Mouse (Mus musculus) left cerebral cortex, adult 2 months (tissue): ENCODE data around the gene Cdc20. TPM values are rescaled to one million over a fixed set of nuclear protein-coding genes. Genes with fewer than 3 reads are reported as not detected.
A peak's percentile ranks its signal among the peaks of the same experiment; 100 is the strongest.

Experiments
- DNase-seq, 2 experiments: peaks; one replicate each; pipeline ENCODE4 v3.0.0; 2021 to 2022; ENCODE audit warnings: low spot score in 2 of 2, mixed read lengths in 1 of 2; ENCODE audit errors: extremely low spot score in 1 of 2
- H3K27ac ChIP-seq: fragments of 200-600 bp; 2 replicates; pipeline ENCODE4 v1.8.1; 2022
- H3K4me3 ChIP-seq: fragments of 200-600 bp; 2 replicates; pipeline ENCODE4 v1.8.1; 2022
- CTCF ChIP-seq: fragments of 200-600 bp; IDR thresholded peaks from 2 replicates; pipeline ENCODE4 v1.8.1; 2022; ENCODE audit warnings: antibody characterized with exemption, mild to moderate bottlenecking, moderate library complexity
- intact Hi-C: fragments of 180-260 bp; cut with DNase I; formaldehyde crosslinking; loops from one replicate; pipeline ENCODE4 v1.15.1; 2025
- total RNA-seq, 2 experiments: library from RNA; stranded (reverse); gene quantifications; 2 replicates each; pipeline ENCODE4 v1.2.3; 2021

The Cdc20 gene
- total RNA-seq, 2 experiments from 2014 or later = 0.81 to 1.8 TPM

DNA sequence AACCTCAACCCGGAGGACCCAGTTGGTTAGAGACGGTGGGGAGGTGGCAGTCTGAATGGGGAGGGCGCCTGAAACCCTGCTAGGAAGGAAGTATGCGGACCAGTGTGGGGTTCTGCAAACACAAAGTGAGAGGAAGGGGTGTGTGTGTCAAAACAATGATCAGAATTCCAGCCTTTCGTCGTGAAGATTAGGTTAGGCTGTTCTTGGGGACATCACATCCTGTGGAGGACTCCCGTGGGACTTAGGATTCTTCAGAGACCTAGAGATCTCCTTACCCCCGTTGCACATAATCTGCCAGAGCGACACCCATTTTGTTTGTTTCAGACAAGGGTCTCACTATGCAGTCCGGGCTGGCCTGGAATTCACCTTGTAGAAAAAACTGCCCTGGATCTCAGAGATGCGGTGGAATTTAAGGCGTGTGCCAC lies 689 bp upstream of the Cdc20 start:
- intact Hi-C loops = no loop called here
- peak overlapping the region; percentile 49 for H3K4me3 ChIP-seq
- H3K27ac ChIP-seq = no peak overlapping the region; the same call in 1 of the 2 replicates
- TF ChIP-seq CTCF = no peak
- no peak for DNase-seq

DNA sequence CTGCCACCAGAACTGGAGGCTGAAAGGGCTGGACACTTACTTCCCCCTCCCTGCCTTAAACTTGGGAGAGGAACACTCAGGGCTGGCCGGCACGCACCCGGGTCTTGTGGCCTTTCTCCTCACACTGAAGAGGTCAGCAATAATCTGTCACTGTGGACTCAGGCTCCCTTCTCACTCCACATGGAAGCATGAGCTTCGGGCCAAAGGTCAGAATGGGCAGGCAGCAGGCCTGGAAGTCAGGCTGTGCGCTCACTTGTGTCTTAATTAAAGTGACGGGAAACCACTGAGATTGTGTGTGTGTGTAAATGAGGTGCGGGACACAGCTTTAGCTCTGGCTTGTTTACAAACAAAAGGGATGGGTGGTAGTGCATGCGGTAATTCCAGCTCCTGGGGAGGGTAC lies 4.8 kb downstream of the Cdc20 start:
- no peak overlapping the region for H3K4me3 ChIP-seq
- TF ChIP-seq CTCF = no peak
- DNase-seq = no peak
- H3K27ac ChIP-seq = no peak overlapping the region
- intact Hi-C loops = no loop called here

DNA sequence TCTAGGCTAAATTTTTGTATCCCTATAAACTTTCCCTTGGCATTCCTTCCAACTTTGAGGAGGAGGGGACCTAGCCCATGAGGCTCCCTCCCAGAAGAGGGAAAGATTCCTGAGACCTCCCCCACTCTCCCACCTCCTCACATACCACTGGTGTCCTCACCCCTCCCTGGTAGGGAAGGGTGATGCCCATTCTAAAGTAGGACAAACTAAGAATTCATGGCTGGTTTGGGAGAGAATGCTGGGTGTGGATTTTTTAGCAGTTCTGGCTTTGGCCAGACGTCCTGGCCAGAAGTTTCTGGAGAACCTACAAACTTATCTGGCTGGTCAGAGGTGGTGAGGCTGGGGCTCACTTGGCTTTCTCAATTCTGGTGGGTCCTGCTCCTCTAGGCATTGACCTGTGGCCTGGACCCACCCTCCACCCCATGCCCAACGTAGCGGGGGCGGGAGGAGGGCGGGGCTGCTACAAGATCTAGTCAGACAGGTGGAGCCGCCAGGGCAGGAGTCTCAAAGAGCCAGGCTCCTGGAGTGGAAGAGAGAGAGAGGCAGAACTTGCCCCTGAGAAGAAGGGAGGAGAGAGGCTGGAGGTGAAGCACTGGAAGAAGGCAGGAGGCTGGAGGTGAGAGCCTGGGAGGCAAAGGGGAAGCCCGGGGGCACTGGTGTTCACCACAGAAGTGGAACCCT lies 7.8 kb downstream of the Cdc20 start:
- TF ChIP-seq CTCF = no peak
- Histone ChIP-seq H3K4me3 (no peak overlapping the region; the same call in 1 of the 2 replicates), H3K27ac (no peak overlapping the region)
- intact Hi-C loops = no loop called here
- no peak for DNase-seq

DNA sequence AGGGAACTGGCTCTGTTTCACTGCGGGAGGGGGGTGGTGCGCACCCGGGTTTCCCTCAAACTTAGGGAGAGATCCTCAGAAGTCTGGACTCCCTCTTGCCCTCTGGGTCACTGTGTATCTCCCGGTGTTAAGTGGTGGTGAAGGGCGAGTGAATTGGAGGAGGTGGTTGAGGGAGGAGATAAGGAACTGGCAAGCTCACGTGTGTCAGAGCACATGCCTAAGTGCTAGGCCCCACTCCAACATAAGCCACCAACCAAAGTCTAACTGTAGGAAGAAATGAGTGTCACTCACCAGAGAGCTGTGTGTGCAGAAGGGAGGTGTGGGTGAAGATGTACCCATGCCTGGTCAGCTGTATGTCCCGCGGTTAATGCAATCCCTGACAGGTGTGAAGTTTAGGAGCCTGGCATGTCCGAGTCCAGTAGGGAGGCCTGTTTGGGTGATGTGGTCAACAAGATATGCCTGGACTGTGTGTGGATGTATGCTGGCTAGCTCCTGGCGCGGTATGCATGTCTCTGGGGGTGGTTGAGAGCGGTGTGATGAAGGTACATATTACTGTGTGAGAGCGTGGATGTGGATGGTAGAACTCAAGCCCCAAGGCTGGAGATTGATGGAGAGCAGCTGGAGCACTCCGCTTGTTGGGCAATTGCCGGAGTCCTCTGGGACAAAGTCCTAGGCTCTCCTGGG lies 8.5 kb downstream of the Cdc20 start:
- intact Hi-C loops = no loop called here

DNA sequence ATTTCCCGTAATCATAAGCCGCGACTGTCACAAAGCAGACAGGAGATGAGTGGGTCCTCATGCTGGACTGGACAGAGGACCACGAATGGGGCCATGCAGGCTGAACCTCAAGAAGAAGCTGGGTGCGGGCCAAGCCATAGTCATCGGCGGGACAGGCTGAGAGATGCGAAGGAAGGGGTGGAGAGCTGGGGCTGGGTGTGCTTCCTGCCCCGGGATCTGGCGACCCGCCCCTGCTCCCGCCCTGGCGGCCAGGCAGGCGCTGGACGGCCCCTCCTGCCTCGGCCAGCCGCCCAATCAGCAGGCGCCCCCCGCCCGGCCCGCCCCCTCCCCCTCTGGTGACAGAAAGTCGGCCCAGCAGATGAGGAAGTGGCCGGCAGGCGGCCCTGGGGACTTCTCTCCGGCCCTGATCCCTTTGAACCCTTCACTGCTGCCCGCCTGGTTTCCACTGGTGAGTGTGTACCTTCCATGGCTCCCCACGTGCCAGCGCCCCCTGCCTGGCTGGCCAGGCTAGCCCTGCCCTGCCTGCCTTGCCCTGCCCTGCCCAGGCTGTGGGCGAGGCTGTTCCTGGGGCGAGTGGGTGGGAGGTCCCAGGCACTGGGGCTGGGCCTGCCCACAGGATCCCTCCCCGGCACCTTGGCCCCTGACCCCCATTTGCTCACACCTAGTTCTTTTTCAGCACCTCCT lies 9.2 kb downstream of the Cdc20 start, which contains the start of gene Elovl1:
Elovl1 (plus strand) TSS at position 326 of the 684 bp plus-strand sequence.
- peak; percentile 56 to 74 for DNase-seq
- intact Hi-C loops = loop anchor here (2.0 kb wide), 1 partner anchor 15 kb away; no protein-coding TSS in a partner anchor

More for the DNA sequence above, 8.5 kb downstream of the Cdc20 start:
- DNase-seq = no peak
- Histone ChIP-seq H3K27ac (peak overlapping the region; percentile 85), H3K4me3 (peak overlapping the region; percentile 56)
- no peak for TF ChIP-seq CTCF

DNA sequence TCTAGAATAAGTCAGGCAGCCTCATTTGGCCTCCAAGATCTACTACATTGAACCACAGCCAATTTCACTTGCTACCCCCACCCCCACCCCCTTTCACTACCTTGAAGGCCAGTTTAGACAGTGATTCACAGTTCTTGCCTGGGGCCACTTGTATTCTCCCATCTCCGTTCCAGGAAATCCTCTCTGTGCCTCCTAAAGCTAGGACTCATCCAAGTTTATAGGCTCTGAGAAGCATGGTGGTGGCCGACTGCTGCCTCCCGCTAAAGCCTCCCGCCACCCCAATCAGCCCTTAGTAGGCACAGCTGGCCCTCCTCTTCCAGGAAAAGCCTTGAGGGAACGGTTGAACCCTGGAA lies 9.8 kb downstream of the Cdc20 start:
- intact Hi-C loops = loop anchor here (2.0 kb wide), 1 partner anchor 15 kb away; no protein-coding TSS in a partner anchor
- DNase-seq = no peak
- H3K4me3 ChIP-seq = peak overlapping the region; percentile 56
- peak overlapping the region; percentile 86 for H3K27ac ChIP-seq
- TF ChIP-seq CTCF = no peak

More for the DNA sequence above, 9.2 kb downstream of the Cdc20 start, which contains the start of gene Elovl1:
- Histone ChIP-seq H3K4me3 (peak within 1 kb of the TSS; percentile 56), H3K27ac (peak within 1 kb of the TSS; percentile 86)
- TF ChIP-seq CTCF = peak; percentile 42

DNA sequence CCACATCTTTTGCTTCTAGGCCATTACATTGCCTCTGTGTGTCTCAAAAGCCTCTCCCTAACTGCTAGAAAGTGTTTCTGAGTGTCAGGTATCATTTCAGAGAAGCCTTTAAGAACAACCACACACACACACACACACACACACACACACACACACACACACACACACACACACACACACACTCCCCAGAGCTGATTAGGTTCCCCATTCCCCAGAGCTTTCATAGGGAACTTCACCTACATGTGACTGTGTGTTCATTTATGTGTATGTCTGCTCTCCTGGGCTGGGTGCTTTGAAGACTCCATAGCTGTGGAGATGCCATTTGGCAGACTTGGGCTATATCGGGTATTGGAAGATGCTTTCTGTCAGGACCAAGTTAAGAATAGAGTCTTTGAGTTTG lies 11.8 kb downstream of the Cdc20 start:
- DNase-seq = no peak
- no peak overlapping the region for H3K4me3 ChIP-seq
- intact Hi-C loops = no loop called here
- no peak overlapping the region for H3K27ac ChIP-seq
- no peak for TF ChIP-seq CTCF

DNA sequence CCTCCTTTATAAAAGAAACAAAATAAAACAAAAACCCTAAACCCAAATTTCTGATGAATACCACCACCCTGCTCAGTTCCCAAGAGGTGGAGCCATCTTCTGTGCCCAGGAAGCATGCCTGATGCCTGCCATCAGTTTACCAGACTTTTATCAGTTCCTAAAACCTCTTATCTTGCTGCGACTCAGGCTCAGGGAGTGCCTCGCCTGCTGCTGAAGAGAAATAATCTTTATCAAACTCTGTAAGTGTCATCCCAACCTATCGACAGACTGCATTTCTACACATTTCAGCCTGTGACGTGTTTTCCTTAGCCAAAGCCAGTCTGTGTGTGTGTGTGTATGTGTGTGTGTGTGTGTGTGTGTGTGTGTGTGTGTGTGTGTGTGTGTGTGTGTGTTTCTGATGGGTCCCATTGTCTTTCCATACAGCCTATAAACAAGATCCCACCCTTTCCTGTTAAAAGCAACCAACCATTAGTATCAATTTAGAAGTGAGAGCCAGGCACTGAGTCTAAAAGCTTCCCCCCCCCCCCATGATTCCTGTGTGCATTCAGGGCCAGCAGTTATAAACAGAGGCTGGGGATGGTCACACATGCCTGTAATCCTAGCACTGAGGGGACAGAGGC lies 12.5 kb downstream of the Cdc20 start:
- no peak for TF ChIP-seq CTCF
- intact Hi-C loops = no loop called here
- no peak overlapping the region for H3K27ac ChIP-seq
- no peak overlapping the region for H3K4me3 ChIP-seq
- DNase-seq = no peak

DNA sequence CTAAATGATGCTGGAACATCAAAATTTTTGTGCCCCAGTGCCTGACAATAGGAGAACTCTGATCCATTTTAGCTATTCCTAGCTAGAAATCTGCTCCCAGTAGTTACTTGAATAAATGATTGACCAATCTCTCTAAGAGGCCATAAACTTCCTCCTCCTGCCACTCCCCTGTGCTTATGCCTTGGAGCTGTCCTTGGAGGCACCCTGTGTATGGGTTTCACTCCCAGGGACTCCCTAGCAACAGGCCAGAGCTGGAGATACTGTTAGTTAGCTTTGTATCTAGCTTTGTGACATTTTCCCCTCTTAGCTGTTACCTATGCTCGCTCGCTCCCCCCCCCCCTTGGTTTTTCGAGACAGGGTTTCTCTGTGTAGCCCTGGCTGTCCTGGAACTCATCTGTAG lies 15.8 kb downstream of the Cdc20 start:
- intact Hi-C loops = no loop called here
- no peak for DNase-seq
- Histone ChIP-seq H3K4me3 (no peak overlapping the region), H3K27ac (no peak overlapping the region)
- TF ChIP-seq CTCF = no peak

DNA sequence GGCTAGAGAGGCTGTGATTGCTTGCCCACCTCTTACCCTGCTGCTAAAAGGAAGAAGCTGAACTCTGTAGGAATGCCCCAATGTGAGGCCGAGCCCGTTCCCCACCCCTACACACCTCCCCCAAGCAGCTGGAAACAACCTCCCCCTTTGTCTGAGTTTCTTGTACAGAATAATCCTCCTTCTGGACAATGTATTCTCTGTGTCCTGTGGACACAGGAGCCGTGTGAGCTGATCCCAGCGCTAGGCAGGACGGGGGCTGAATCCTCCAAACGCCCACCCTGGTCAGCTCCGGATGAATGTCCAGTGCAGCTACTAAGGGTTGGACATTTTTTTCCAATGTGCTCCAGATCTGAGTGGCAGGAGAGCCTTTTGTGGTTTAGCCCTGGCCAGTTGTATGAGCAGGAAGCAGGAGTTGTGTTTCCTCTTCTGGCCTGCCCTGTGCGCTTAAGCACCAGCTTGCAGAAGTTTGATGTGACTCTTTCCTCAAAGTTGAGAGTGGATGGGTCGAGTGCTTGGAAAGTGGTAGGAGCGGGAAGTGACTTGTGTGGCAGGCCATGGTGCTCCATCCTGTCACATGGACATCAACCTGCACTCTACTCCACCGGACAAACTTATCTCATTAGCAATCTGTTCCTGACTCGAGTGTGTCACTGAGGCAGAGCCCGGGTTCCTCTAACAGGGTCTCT lies 19.9 kb downstream of the Cdc20 start:
- H3K4me3 ChIP-seq = no peak overlapping the region
- peak overlapping the region; percentile 65 for H3K27ac ChIP-seq
- intact Hi-C loops = no loop called here
- TF ChIP-seq CTCF = no peak
- DNase-seq = no peak

DNA sequence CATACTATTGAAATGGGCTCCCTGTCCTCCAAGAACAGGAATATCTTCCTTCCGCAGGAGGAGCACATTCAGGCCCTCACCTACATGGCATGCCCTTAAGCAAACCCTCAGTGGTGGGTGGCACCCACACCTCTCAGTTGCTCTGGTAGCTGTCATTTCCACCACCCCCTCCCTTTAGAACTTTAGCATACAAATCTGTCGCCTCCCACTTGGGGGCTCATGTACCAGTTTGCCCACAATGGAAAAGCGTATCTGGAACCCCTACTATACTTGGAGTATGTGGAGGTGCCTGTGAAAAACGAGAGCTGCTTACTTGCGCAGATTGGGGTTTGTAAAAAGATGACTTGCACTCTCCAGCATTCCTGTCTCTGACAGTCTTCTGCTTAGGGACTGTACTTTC lies 20.8 kb downstream of the Cdc20 start:
- H3K27ac ChIP-seq = peak overlapping the region; percentile 65
- DNase-seq = no peak

More for the DNA sequence above, 20.8 kb downstream of the Cdc20 start:
- TF ChIP-seq CTCF = no peak
- no peak overlapping the region for H3K4me3 ChIP-seq
- intact Hi-C loops = no loop called here
